Mouse (Mus musculus): ENCODE measurements around the gene Stk38. TPM values are rescaled to one million over a fixed set of nuclear protein-coding genes. Genes with fewer than 3 reads are reported as not detected.
A peak's percentile ranks its signal among the peaks of the same experiment; 100 is the strongest.

Stk38 gene
- total and polyA plus RNA-seq, 2 experiments, result 45.8 to 54.4 TPM

- DNase-seq (ENCODE audit: extremely low read depth, low read depth, low spot score), result no peak
- Histone ChIP-seq H3K4me3 (ENCODE audit: insufficient read depth, low read depth, low read length) (no peak overlapping the region), H3K4me1 (ENCODE audit: control insufficient read depth, insufficient read depth, low read length) (peaks cover 17% of the 10 kb centered on the region), H3K79me2 (ENCODE audit: control insufficient read depth, insufficient read depth, low read length) (peaks cover 42% of the 10 kb centered on the region), H3K27me3 (ENCODE audit: control insufficient read depth, insufficient read depth, low read length) (no peaks in the 10 kb centered on the region), H3K9ac (ENCODE audit: low read depth, low read length) (no peak overlapping the region), H3K36me3 (ENCODE audit: control insufficient read depth, insufficient read depth, low read length) (no peaks in the 10 kb centered on the region), H3K27ac (replicated peaks; ENCODE audit: insufficient read depth, low read depth, low read length) (no peak overlapping the region)
- 95% methylated on average over 9 of the region's 9 CpGs for WGBS
- no peak for TF ChIP-seq CTCF (IDR thresholded peaks at IDR 0.05; ENCODE audit: low read depth, low read length)
- no peak for TF ChIP-seq POLR2A (IDR thresholded peaks at IDR 0.05; ENCODE audit: extremely low read depth, insufficient read depth, low read length)
Observed at GRCm38 (mm10) chr17:28954416-28954815, 53.4 kb downstream of the Stk38 start.

- peak overlapping the region; percentile 95 for H3K27ac ChIP-seq (replicated peaks; ENCODE audit: insufficient read depth, low read depth, low read length)
- WGBS, result 4% methylated on average over 9 of the region's 9 CpGs
- H3K36me3 ChIP-seq (ENCODE audit: control insufficient read depth, insufficient read depth, low read length), result no peaks in the 10 kb centered on the region
- no peak for TF ChIP-seq POLR2A (IDR thresholded peaks at IDR 0.05; ENCODE audit: extremely low read depth, insufficient read depth, low read length)
- no peak for TF ChIP-seq CTCF (IDR thresholded peaks at IDR 0.05; ENCODE audit: low read depth, low read length)
- no peaks in the 10 kb centered on the region for H3K27me3 ChIP-seq (ENCODE audit: control insufficient read depth, insufficient read depth, low read length)
- peak overlapping the region; percentile 82 for H3K4me3 ChIP-seq (ENCODE audit: insufficient read depth, low read depth, low read length)
- peak overlapping the region; percentile 98 for H3K9ac ChIP-seq (ENCODE audit: low read depth, low read length)
- peak; percentile 61 for DNase-seq (ENCODE audit: extremely low read depth, low read depth, low spot score)
- peaks cover 17% of the 10 kb centered on the region for H3K4me1 ChIP-seq (ENCODE audit: control insufficient read depth, insufficient read depth, low read length)
- H3K79me2 ChIP-seq (ENCODE audit: control insufficient read depth, insufficient read depth, low read length), result peaks cover 39% of the 10 kb centered on the region
Observed at GRCm38 (mm10) chr17:28953251-28953650, 54.5 kb downstream of the Stk38 start.

- H3K9ac ChIP-seq (ENCODE audit: low read depth, low read length), result peak within 1 kb of the TSS; percentile 98
- under 1% methylated on average over 80 of the region's 80 CpGs for WGBS
- H3K4me1 ChIP-seq (ENCODE audit: control insufficient read depth, insufficient read depth, low read length), result peaks cover 17% of the 10 kb centered on the region
- H3K27me3 ChIP-seq (ENCODE audit: control insufficient read depth, insufficient read depth, low read length), result no peaks in the 10 kb centered on the region
- peak within 1 kb of the TSS; percentile 82 for H3K4me3 ChIP-seq (ENCODE audit: insufficient read depth, low read depth, low read length)
- H3K79me2 ChIP-seq (ENCODE audit: control insufficient read depth, insufficient read depth, low read length), result peaks cover 32% of the 10 kb centered on the region
- TF ChIP-seq CTCF (IDR thresholded peaks at IDR 0.05; ENCODE audit: low read depth, low read length), result no peak
- TF ChIP-seq POLR2A (IDR thresholded peaks at IDR 0.05; ENCODE audit: extremely low read depth, insufficient read depth, low read length), result peak; percentile 86; the same call in 1 of the 2 replicates
- no peaks in the 10 kb centered on the region for H3K36me3 ChIP-seq (ENCODE audit: control insufficient read depth, insufficient read depth, low read length)
- DNase-seq (ENCODE audit: extremely low read depth, low read depth, low spot score), result peak; percentile 67
- H3K27ac ChIP-seq (replicated peaks; ENCODE audit: insufficient read depth, low read depth, low read length), result peak within 1 kb of the TSS; percentile 95
Observed at GRCm38 (mm10) chr17:28951831-28952799, 55.7 kb downstream of the Stk38 start, which contains the start of gene Kctd20. Gene Kctd20 (plus strand): TSS chr17:28951950.

DNA sequence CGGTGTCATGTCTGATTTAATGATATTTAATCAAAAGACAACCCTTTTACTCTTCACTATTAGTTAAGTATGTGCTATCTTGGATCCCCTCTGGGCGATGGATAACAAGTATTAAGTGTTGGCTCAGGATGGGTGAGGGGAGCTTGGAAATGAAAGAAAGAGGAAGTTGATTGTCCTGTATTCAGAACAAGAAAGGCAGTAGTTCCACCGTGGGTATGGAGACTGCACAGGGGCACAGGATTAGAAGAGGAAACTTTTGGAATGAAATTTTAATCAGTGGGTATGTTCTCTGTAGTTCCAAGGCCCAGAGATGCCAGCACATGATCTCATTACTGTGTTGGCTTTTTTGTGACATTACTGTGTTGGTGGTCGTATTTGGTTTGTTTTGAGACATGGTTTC lies 57.0 kb downstream of the Stk38 start:
- peaks cover 23% of the 10 kb centered on the region for H3K79me2 ChIP-seq (ENCODE audit: control insufficient read depth, insufficient read depth, low read length)
- H3K36me3 ChIP-seq (ENCODE audit: control insufficient read depth, insufficient read depth, low read length), result no peaks in the 10 kb centered on the region
- no peak for DNase-seq (ENCODE audit: extremely low read depth, low read depth, low spot score)
- no peak overlapping the region for H3K4me3 ChIP-seq (ENCODE audit: insufficient read depth, low read depth, low read length)
- 80% methylated on average over 4 of the region's 4 CpGs for WGBS
- TF ChIP-seq POLR2A (IDR thresholded peaks at IDR 0.05; ENCODE audit: extremely low read depth, insufficient read depth, low read length), result no peak
- no peak for TF ChIP-seq CTCF (IDR thresholded peaks at IDR 0.05; ENCODE audit: low read depth, low read length)
- H3K27ac ChIP-seq (replicated peaks; ENCODE audit: insufficient read depth, low read depth, low read length), result no peak overlapping the region
- no peak overlapping the region for H3K9ac ChIP-seq (ENCODE audit: low read depth, low read length)
- H3K4me1 ChIP-seq (ENCODE audit: control insufficient read depth, insufficient read depth, low read length), result peaks cover 17% of the 10 kb centered on the region
- H3K27me3 ChIP-seq (ENCODE audit: control insufficient read depth, insufficient read depth, low read length), result no peaks in the 10 kb centered on the region

DNA sequence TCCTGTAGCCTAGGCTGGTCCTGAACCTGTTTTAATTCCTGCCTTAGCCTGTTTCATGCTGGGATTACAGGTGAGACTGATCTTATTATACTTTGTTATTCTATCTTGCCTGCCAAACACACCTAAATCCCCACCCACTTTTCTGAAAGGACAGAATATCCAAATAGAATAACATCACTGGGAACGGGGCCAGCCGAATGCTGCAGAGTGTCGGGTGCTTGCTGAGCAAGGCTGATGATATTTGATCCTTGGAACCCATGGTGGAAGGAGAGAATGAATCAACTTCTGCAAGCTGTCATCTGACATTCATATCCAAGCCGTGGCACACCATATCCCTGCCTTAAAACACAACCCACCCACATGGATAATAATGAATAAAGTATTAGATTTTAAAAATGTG lies 59.1 kb downstream of the Stk38 start:
- Histone ChIP-seq H3K27me3 (ENCODE audit: control insufficient read depth, insufficient read depth, low read length) (no peaks in the 10 kb centered on the region), H3K27ac (replicated peaks; ENCODE audit: insufficient read depth, low read depth, low read length) (no peak overlapping the region), H3K4me3 (ENCODE audit: insufficient read depth, low read depth, low read length) (no peak overlapping the region), H3K79me2 (ENCODE audit: control insufficient read depth, insufficient read depth, low read length) (peaks cover 6% of the 10 kb centered on the region), H3K4me1 (ENCODE audit: control insufficient read depth, insufficient read depth, low read length) (peaks cover 10% of the 10 kb centered on the region), H3K9ac (ENCODE audit: low read depth, low read length) (no peak overlapping the region), H3K36me3 (ENCODE audit: control insufficient read depth, insufficient read depth, low read length) (no peaks in the 10 kb centered on the region)
- 41% methylated on average over 4 of the region's 4 CpGs for WGBS
- no peak for TF ChIP-seq CTCF (IDR thresholded peaks at IDR 0.05; ENCODE audit: low read depth, low read length)
- DNase-seq (ENCODE audit: extremely low read depth, low read depth, low spot score), result no peak

Data from liver, adult 2 months (tissue).